Mouse (Mus musculus): ENCODE results near the gene Avil.

The Avil gene

GRCm38 (mm10) chr10:127033301-127033741, 32.8 kb downstream of the Avil start:
- DNase-seq: no peak

GRCm38 (mm10) chr10:127036273-127036672, 35.8 kb downstream of the Avil start:
- DNase-seq: no peak

GRCm38 (mm10) chr10:127037641-127038040, 37.1 kb downstream of the Avil start:
- DNase-seq: no peak

- DNase-seq: peak; percentile 38
Observed at GRCm38 (mm10) chr10:127040569-127041214, 40.2 kb downstream of the Avil start.

- DNase-seq: no peak
Observed at GRCm38 (mm10) chr10:127041274-127041766, 40.8 kb downstream of the Avil start, which contains the start of the genes Mettl1 and Eef1akmt3. Gene Mettl1, plus strand, starts transcription at chr10:127041414. Gene Eef1akmt3, minus strand, starts transcription at chr10:127041513.

GRCm38 (mm10) chr10:127041774-127042338, 41.3 kb downstream of the Avil start:
- peak; percentile 94 for DNase-seq

GRCm38 (mm10) chr10:127042468-127043115, 42.1 kb downstream of the Avil start:
- no peak for DNase-seq

GRCm38 (mm10) chr10:127043187-127043586, 42.7 kb downstream of the Avil start:
- DNase-seq: no peak

GRCm38 (mm10) chr10:127047954-127048353, 47.4 kb downstream of the Avil start, which contains the start of gene Cyp27b1:
Gene Cyp27b1, plus strand, starts transcription at chr10:127048250.
- DNase-seq: no peak

GRCm38 (mm10) chr10:127048608-127049394, 48.3 kb downstream of the Avil start:
- DNase-seq: no peak

- no peak for DNase-seq
Observed at GRCm38 (mm10) chr10:127049395-127050118, 49.0 kb downstream of the Avil start.

- no peak for DNase-seq
Observed at GRCm38 (mm10) chr10:127050119-127050474, 49.6 kb downstream of the Avil start.

- DNase-seq: no peak
Observed at GRCm38 (mm10) chr10:127054646-127055045, 54.1 kb downstream of the Avil start.

GRCm38 (mm10) chr10:127055406-127055805, 54.9 kb downstream of the Avil start:
- DNase-seq: no peak

- DNase-seq: no peak
Observed at GRCm38 (mm10) chr10:127056490-127056889, 56.0 kb downstream of the Avil start.

- DNase-seq: peak; percentile 91
Observed at GRCm38 (mm10) chr10:127058161-127058560, 57.7 kb downstream of the Avil start.

GRCm38 (mm10) chr10:127058708-127059107, 58.2 kb downstream of the Avil start:
- DNase-seq: no peak

GRCm38 (mm10) chr10:127059174-127059967, 58.9 kb downstream of the Avil start:
- DNase-seq: peak; percentile 50

- peak; percentile 86 for DNase-seq
Observed at GRCm38 (mm10) chr10:127059968-127060916, 59.7 kb downstream of the Avil start, which contains the start of gene March9. Gene March9, minus strand, starts transcription at chr10:127060184.

GRCm38 (mm10) chr10:127061085-127061484, 60.6 kb downstream of the Avil start:
- no peak for DNase-seq
